Mouse (Mus musculus): ENCODE results near the gene Tmcc3.

Gene Tmcc3

DNA sequence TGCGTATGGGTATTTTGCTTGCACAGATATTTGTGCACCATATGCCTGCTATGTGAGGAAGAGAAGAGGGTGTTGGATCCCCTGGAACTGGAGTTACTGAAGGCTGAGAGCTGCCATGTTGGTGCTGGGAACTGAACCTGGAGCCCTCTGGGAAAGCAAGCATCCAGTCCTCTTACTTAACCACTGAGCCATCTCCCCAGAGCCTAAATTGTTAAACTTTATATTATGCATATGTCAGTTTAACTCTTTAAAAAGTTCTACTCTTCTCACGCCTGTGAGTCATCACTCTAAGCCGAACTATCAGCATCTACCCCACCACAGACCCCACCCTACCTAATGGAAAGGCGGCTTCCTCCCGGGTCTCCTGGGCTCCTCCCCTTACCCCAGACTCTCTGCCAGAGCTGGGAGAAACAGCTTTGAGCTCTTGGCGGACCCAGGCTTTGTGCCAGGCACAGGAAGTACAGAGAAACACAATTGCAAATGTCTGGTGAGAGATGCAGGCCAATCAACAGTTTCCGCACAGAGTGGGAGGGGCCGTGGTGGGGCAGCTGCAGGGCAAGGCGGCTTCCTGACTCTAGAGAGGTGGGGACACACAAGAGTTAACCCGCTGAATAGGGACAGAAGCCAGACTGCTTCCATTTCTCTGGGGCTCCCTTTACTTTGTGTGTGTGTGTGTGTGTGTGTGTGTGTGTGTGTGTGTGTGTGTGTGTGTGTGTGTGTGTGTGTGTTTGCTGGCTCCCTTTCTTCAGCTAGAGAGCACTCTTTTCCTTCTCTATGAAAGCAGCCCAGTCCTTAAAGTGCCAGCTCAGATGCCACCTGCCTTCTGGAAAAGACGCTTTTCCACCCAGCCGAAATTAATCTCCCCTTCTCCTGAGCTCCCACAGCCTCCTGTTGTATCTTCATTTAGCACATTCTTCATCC is 114.5 kb downstream of the Tmcc3 start:
- peak; percentile 55 to 60 for DNase-seq

- no peak for DNase-seq
Observed at GRCm38 (mm10) chr10:94426921-94427270, 115.1 kb downstream of the Tmcc3 start.

GRCm38 (mm10) chr10:94428186-94428942 is 116.6 kb downstream of the Tmcc3 start:
- DNase-seq, result no peak

DNA sequence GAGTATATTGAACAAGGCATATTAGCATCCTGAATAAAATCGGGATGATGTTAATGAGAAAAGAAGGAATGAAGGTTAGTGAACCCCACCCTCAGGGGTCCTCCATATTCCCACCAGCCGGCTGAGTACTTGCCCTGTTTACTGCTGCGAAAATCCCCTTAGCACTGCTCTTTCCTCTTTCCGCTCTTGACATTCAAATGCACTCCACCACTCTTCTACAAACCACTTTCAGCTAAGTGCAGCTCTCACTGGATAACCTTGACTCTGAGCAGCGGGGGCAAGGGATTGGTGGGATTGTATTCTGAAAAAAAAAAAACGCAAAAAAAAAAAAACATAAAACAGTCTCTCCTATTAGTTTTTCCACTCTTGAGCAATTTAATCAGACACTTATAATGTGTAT is 118.8 kb downstream of the Tmcc3 start:
- no peak for DNase-seq

GRCm38 (mm10) chr10:94432933-94433332 is 121.2 kb downstream of the Tmcc3 start:
- DNase-seq, result no peak

GRCm38 (mm10) chr10:94433901-94434300 is 122.2 kb downstream of the Tmcc3 start:
- no peak for DNase-seq

DNA sequence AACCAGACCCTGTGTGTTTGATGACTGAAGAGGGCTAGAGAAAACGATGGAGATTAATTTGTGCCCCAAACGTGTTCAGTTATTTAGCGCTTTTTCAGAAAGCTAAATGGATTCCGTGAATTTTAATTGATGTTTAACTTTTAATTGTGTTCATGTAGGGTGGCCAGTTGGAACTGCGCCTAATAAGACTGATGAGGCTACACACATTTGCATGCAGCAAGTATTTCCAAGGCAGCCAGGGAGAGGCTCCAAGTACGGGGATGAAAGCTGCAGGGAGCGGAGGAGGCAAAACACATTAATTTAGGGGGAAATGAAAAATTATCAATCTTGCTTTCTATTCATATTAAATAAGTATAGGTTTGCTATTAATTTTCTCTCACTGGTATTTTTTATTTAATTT is 131.0 kb downstream of the Tmcc3 start:
- no peak for DNase-seq

DNA sequence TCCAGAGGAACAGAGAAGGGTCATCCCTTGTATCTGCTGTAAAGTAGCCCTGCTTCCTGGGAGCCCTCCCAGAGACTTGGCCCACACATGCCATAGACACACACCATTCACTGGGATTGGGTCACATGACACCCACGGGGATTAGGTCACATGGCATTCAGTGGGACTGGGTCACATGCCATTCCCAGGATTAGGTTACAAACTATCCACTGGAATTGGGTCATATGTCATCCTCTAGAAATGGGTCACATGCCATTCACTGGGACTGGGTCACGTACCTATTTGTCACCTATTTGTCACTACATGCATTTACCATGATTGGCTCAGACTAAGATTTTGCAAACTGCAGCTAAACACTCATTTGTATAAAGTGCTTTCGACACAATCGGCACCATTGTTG is 131.7 kb downstream of the Tmcc3 start:
- no peak for DNase-seq

- DNase-seq, result no peak
Observed at GRCm38 (mm10) chr10:94445192-94445591, 133.4 kb downstream of the Tmcc3 start.

DNA sequence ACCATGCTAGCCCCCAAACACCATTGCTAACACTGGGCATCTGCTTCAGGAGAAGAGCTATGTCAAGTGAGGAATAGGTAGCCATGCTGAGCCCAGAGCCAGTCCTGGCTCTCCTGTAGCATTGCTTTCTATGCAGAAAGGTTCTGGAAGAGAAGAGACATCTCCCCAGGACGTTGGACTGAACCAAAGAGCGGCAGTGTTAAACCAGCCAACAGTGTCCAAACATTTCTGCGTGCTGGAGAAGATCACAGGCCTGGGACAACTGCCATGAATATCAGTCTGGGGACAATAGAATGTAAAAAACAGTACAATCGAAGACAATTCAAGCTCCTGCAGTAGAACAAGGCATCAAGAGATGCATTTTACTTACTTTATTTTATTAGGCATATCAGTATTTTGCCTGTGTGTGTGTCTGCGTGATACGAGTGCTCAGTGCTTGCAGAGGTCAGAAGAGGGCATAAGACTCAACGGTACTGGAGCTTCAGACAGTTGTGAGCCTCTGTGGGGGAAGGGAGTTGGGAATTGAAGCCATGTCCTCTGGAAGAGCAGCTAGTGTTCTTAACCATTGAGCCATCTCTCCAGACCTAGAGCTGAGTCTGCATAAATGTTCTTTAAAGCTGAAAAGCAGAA is 134.7 kb downstream of the Tmcc3 start:
- DNase-seq, result no peak

- no peak for DNase-seq
Observed at GRCm38 (mm10) chr10:94449676-94450075, 137.9 kb downstream of the Tmcc3 start.

- no peak for DNase-seq
Observed at GRCm38 (mm10) chr10:94450781-94451180, 139.0 kb downstream of the Tmcc3 start.

GRCm38 (mm10) chr10:94457454-94457853 is 145.7 kb downstream of the Tmcc3 start:
- no peak for DNase-seq

DNA sequence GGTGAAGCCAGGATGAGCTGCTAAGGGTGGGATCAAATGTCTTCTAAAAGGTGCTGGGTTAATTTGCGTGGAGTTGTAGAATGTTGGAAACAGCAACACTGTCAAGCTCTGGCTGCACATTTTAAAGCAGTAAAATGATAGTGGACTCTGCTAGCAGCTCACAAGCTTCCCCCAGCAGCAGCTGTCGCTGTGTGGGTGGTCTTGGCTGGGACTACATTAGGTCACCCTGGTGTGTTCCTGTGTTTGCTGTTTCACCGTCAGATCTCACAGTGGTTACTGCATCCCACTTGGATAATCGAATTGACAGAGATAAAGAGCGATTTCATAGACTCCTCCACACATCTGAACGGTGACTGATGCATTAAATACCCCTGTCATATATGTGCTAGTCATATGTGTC is 146.9 kb downstream of the Tmcc3 start:
- no peak for DNase-seq

- peak in 1 of 2 experiments; percentile 19 for DNase-seq
Observed at GRCm38 (mm10) chr10:94461378-94461777, 149.6 kb downstream of the Tmcc3 start.

DNA sequence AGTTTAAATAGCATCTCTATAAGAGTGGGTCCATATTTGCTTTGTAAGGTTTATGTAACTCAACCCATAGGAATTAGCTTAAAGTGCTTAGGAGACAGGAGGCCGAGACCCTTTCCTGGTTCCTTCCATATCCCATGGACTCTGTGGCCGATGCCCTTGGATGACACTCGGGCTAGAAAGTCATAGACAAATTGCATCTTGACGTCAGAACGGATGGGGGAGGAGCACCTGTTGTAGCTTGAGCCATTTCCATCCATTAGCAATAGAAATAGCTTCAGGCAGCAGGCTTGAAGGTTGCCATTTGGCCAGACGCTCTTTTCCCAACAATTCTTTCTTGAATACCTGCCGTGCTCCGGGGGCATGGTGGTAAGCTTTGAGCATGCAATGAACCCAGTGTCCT is 150.1 kb downstream of the Tmcc3 start:
- no peak for DNase-seq

- peak; percentile 10 to 18 for DNase-seq
Observed at GRCm38 (mm10) chr10:94462386-94463064, 150.8 kb downstream of the Tmcc3 start.

DNA sequence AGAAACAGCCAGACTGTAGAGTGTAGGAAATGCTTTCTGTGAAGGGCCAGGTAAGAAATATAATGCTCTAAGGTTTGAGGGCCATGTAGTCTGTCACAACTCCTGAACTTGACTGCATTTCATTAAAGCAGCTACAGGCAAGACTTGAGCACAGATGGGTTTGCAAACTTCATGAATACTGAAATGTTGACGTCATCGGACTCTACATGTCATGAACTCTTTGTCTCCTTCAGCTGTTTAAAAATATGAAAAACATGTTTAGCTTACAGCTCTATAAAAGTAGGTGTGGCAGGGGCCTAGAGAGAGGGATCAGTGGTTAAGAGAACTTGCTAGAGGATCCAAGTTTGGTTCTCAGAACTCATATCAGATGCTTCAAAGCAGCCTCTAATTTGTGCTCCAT is 151.7 kb downstream of the Tmcc3 start:
- no peak for DNase-seq

DNA sequence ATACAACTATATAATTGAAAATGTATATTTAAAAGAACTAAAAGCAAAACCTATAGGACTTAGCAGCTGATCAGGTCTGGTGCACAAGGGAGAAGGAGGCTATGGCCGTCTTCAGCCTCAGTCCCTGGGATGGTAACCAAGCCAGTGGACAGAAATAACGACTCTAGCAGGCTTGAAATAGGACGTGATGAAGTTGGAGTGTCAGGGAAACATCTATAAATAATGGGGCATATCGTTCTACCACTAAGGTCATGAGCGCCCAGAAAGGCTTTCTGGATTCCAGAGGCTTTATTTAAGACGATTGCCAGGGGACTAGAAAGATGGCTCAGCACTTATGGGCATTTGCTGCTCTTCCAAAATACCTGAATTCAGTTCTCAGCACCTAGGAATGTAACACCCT is 153.9 kb downstream of the Tmcc3 start:
- DNase-seq, result no peak

DNA sequence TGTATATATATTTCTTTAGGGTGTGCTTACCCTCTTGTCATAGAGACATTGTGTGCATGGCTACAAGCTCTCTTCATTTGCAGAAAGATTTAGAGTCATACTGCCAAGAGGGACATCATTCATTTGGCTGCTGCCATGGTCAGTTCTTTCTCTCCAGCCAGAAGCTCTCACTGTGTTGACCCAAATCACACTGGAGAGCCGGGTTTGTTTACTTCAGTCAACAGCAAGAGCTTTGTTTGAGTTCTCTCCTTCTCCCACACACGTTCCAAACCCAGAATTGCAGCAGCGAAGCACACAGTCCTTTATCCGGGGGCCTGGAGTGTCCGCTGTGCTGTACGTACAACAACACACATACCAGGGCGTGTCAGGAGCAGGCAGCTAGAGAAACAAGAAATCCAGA is 154.6 kb downstream of the Tmcc3 start:
- DNase-seq, result no peak

DNA sequence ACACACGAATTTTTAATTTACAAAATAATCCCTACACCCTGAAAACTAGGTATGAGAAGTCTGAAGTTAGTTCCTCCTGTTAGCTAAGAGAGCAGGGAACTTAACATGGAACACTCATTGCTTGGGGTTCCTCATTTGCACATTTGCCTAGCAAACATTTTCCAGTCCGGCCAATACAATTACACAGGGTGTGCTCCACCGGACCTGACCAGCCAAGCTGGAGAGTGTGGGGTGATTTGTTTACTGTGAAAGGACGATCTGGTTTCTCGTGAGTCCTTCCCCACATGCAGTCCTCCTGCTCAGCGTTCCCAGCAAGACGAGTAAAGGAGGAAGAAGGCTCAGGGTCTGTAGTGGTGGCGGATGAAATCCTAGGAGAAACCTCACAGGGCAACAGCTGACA is 159.7 kb downstream of the Tmcc3 start:
- DNase-seq, result no peak

DNA sequence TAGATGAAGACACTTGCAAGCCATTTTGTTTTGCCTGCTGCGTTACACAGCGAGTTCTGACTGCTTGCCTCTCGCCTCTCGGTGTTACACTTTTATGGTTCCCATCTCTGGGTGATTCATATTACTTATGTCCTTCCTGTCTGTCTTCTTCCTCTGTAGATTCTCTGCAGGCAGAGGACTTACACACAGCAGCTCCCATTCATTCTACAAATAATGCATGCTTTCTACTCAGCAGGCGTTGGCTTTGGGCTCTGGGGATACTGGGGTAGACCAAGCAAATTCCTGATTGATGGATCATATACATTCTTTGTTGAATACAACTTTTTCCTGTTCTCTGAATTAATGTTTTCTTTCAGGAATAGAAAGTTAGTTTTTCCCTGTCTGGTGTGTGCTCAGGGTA is 161.8 kb downstream of the Tmcc3 start:
- no peak for DNase-seq

DNA sequence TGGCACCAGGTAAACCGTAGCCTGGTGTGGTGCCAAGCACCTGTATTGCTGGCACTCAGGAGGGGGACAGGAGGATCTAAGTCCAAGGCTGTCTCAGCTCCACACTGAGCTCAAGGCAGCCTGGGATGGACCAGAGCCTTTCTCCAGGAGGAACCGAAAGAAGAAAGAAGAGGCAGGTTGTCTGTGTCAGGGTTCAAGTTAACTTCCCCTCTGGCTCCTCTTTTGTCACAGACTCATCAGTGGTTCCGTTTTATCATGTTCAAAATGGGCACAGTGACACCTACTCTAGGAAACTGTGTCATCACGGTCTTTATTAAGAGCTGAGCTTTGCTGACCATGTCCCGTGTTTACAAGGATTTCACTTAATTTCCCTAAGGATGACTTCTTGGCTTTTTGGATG is 162.4 kb downstream of the Tmcc3 start:
- DNase-seq, result no peak
